Mouse (Mus musculus) brain, embryonic 18.5 days (tissue): ENCODE data around the gene Gm49358.

Experiments used
- DNase-seq: peaks from one replicate; pipeline ENCODE4 v3.0.0-alpha.2; 2012; ENCODE audit warnings: low read depth, low spot score

The Gm49358 gene

DNA sequence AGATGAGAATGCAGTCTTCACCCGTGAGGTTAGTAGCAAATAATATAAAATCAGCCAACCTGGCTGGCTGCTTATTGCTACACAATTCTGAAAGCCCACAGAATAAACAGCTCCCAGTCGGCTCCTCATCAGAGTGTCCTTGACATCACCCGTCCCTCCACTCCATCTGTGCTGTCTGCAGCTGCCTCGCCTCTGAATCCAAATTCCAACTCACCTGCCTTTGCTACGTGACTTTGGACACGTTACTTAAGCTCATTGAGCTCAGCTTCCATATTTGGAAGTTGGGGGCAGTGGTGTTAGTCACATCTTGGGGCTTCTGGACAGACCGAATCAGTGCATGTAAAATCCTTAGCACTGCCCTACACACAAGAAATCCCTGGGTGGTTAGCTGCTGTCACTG is 108.3 kb downstream of the Gm49358 start:
- DNase-seq, result no peak

DNA sequence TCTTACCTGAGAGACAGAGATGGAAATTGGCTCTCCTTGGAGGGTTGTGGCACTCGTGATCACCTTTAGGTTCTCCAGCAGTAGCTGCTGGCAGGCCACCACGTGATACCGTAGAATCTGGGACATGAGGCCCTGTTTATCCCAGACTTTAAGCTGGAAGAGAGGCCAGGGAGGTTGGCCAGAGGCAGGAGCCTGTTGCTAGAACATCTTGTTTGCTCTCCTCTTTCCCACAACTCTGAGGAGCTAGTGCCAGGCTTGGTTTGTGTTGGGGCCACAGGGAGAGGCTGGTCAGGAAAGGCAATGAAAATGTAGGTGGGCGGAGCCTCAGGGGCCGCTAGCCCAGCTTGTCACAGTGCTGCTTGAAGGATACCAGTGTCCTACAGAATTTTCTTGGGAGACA is 108.8 kb downstream of the Gm49358 start:
- DNase-seq, result no peak

DNA sequence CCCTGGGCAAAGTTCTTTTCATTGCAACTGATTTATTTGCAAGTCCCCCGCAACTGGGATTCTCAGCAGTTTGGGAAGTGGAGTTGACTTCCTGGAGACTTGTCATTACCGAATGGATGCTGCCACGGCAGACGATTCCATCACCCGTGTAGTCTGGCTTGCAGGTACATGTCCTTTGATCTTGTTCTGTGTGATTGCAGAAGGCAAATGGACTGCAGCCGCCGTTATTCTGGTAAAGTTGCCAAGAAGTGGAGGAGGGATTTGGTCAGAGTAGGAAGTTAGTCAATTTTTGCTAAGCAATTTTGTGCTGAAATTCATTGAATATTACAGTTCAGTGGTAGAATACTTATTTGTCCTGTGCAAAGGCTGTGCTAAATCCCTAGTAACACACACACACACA is 114.9 kb downstream of the Gm49358 start:
- DNase-seq, result no peak

DNA sequence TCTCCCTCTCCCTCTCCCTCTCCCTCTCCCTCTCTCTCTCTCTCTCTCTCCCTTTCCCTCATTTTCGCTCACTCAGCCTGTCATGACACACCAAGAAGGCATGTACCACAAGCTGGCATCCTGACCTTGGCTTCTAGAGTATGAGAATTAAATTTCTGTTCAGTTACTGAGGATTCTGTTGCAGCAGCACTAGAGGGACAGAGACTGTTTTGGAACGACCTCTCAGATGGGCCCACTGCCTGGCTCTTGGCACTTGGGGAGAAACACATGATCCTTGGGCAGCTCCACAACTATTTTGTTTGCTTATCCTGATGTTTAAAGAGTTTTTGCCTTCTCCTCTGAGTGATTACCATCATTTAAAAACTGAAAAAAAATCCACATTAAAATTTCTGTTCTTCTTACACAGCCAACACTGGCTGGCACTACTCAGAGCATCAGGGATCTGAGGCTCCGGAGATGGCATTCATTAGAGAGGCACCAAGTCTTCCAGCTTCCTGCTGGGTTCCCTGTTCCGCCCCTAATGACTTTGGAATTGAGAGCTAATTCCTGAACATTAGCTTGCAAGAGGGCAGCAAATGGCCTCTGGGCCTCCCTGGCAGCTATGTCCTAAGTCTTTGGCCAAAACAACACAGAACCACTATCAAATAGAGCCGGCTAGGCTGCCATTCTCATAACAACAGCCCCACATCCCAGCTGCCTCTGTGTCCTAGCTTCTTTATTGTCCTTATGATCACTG is 116.5 kb downstream of the Gm49358 start:
- no peak for DNase-seq

DNA sequence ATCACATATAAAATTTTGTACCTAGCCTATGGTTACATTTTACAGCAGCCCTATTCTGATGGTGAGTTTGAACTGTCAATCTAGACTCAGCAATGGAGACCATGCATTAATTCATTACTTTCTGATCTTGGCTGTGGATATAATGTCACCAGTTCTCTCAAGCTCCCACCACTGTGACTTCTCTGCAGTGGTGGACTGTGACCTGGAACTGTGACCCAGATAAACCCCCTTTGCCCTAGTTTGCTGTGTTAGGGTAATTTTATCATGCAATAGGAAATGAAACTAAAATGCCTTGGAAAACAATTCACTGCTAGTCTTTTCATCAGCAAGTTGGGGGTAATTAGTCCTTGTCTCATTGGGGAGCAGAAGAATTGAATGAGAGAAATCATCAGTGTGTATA is 117.7 kb downstream of the Gm49358 start:
- DNase-seq, result no peak
